Mouse (Mus musculus) stomach, postnatal 0 days (tissue): ENCODE measurements around the gene Alpi.

Experiments used
- CTCF ChIP-seq: IDR thresholded peaks from 2 replicates; pipeline ENCODE4 v1.5.1; 2016; ENCODE audit warnings: antibody characterized with exemption, low read depth, mild to moderate bottlenecking, moderate library complexity
- EP300 ChIP-seq: optimal IDR thresholded peaks from 2 replicates; pipeline ENCODE3; 2016; ENCODE audit warnings: antibody characterized with exemption

- TF ChIP-seq CTCF (peak; percentile 52), EP300 (no peak)
Observed at GRCm38 (mm10) chr1:87086964-87087363, 14.4 kb downstream of the Alpi start.
